Mouse (Mus musculus) frontal cortex, postnatal 14 days (tissue): ENCODE measurements at regions not wholly inside any gene's neighbourhood (a gene's known extent, or its start where the extent isn't known, plus 50 kb on each side); places are given as distances from the start of the nearest gene placed in this dataset.
A peak's percentile ranks its signal among the peaks of the same experiment; 100 is the strongest.

Experiments
- DNase-seq, 2 experiments: peaks; one replicate each; pipeline ENCODE4 v3.0.0; 2022; ENCODE audit warnings: low spot score in 2 of 2

- DNase-seq: no peak
These were observed 75.0 kb downstream of the Lbh start for GRCm38 (mm10) chr17:72993134-72993533.

- DNase-seq: no peak
These were observed 75.5 kb downstream of the Lbh start for GRCm38 (mm10) chr17:72993626-72994025.

DNA sequence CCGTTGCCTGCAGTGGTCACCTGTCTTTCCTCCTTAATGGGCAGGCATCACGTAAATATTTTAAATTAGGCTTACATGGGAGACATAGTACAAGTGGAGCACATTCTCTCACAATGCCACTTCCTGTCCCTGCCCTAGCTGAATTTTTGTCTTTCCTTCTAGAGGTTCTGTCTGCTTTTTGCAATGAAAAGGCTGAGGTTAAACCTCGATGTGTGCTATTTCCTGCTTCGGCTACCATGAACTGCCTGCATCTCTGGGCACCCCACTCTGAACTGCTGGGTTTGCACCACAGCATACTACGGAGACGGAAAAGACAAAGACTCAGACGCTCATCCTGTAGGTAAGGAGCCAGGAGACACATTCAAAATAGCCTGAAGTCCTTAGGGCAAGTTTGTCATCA, 78.4 kb downstream of the Lbh start:
- no peak for DNase-seq

GRCm38 (mm10) chr17:72997301-72997921, 79.3 kb downstream of the Lbh start:
- no peak for DNase-seq

DNA sequence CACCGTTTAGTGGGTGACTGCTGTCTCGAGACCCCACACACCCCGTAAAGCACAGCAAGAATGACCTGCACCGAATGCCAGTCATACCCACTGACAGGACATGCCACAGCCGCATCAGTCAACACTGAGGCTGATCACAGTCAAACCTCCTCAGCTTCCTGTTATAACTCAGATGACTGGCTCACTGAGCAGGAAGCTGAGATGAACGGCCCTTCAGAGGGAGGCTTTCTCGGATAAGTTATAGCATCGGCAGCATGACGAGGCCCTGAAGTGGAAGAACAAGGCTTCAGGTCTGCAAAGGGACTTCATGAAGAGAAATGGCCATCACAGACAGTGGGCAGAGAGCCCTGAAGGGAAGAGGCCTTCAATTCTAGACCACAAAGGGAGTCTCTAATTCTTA, 87.0 kb downstream of the Lbh start:
- DNase-seq: no peak

- DNase-seq: peak in 1 of 2 experiments; percentile 21
These were observed 90.8 kb downstream of the Lbh start for GRCm38 (mm10) chr17:73008901-73009300.

GRCm38 (mm10) chr17:73009962-73010361, 91.9 kb downstream of the Lbh start:
- DNase-seq: no peak

DNA sequence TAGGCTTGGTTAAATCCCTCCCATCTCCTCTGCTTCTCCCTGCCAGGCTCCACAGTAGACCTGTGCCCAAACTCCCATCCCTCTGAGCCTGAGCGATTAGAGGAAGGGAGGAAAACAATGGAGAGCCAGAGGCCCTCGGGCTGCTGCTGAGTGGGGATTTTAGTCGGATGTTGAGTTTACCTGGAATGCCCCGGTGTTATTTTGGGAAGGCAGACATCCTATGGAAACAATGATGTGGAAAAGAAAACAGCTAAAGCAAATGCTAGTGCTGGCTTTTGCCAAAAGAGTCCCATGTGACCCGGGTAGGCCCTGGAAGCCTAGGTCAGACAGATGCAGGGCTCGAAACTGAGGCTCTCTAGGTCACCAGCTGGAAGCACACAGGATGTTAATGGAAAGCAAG, 94.3 kb downstream of the Lbh start:
- no peak for DNase-seq

DNA sequence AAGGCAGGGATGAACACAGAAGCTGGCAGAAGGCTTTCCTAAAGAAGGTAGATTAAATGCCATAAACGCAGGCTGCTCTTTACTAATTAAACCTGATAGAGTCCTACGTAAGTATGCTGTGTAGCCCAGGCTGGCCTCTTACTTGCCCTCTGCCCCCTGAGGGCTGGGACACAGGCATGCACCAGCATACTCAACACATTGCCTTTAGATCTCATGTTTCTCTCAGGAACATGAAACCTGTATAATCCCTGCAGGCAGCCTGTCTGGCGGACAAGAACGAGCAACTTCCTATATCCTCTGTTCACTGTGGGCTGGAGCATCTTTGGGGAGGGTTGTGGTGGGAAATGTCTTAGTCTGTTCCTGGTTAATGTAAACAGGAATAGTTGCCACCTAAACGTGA, 94.8 kb upstream of the Lclat1 start:
- no peak for DNase-seq

DNA sequence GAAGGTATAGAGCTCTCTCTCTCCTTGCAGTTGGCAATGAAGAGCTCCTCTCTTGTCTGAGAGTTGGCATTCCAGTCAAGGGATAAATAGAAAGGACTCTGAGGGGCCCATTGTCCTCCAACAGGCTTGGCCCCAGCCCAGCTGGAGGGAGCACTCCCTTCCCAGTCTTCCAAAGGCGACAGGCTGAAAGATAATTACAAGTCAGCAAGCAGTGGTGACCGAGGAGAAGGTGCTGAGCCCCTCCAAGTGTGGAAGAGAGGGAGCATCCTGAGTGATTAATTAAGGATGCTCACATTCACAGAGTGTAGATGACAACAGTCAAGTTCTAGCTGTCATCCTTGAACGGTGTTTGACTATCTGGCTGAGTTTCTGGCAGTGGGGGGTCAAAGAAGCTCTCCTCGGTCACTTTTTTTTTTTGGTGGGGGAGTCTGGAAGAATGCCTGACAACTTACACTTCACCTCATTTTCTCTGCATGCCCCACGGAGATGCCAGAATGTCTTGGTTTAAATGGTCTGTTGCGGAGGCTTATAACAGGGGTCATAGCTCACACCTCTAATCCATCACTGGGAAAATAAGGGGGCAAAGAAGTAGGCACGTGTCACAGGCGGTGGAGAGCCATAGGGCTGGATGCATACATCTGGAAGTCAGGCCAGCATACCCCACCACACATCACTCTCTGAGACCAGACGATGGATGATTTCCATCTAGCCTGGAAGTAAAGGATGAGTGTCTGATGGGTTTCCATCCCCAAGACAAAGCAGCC, 93.5 kb upstream of the Lclat1 start:
- DNase-seq: no peak

GRCm38 (mm10) chr17:73017173-73017572, 90.6 kb upstream of the Lclat1 start:
- DNase-seq: no peak

GRCm38 (mm10) chr17:73022630-73023051, 85.1 kb upstream of the Lclat1 start:
- DNase-seq: no peak

DNA sequence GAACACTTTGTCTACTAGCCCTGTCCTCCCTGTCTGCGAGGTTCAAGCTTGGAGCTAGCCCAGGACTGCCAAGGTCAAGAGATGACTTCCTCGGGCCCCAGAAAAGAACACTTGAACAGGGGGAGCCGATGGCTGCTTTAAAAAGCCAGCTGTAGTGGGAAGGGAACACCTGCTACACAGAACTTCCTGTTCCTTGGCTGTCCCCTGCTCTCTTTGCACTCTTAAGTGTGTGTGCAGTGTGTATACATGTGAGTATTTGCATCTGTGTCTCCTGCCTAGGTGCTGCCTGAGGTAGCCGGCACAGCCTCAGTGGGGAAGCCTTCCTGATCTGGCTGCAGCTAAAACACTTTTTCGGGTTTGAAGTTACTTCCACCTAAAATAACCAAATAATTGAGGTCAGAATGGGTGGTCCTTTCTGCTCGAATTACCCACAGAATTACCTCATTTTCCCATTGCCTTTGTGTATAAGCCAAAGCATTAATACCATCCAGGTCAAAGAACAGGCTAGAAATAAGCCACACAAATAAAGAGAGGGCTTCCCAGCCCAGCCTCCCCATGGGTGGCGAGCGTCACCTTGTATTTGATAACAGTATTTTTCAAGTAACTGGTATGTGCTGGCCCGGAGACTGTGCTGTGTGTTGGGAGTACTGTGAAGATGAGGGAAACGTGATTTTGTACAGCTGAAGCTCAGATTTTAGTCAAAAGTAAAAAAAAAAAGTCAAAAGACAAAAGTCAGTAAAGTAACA, 84.2 kb upstream of the Lclat1 start:
- no peak for DNase-seq

- no peak for DNase-seq
These were observed 80.7 kb upstream of the Lclat1 start for GRCm38 (mm10) chr17:73027122-73027521.

DNA sequence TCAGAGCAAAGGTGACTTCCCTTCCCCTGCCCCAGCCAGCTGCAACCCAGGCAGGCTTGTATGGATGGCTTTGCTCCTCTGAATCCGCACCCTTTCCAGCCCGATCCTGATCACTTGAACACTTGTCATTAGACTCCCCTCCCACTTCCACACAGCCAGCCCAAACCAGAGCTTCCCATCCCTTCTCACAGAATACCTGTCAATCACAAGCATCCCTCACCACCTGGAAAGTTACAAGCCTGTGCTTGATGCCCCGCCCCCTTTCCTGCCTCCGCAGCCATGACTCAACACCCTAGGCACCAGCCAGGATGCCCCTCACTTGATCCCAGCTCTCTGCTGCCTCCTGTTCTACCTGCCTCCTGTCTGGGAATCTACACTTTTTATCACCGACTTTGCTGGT, 76.0 kb upstream of the Lclat1 start:
- DNase-seq: no peak

DNA sequence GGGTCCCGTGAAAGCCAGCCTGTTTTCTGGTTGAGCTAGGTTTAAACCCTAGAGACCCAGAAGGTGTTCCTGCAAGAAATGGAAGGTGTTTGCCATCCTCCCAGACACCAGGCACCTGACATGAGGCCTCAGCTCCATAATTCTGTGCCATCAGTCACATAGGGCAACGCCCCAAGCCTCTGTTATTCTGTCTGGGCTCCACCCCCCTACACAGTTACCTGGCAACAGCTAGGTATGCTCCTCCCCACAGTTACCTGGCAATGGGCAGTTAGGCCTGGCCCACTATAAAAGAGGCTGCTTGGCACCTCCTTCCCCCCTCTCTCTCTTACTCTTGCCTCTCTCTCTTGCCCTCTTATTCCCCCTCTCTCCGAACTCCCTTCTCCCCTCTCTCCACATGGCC, 75.5 kb upstream of the Lclat1 start:
- no peak for DNase-seq

DNA sequence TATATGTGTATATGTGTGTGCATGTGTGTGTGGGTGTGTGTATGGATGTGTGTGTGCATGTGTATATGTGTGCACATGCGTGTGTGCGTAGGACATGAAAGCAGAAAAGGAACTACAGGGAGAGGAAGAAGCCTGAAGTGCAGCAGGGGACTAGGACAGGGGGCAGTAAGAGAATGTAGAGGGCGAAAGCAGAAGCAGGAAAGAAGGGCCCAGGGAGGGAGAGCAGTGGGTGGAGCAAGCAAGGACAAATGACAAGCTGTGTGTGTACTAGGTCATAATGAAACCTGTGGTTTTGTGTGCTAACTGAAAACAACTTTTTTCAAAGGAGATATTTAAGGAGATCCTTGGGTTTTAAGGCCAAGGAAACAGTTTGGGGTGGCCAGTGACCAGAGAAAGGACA, 73.4 kb upstream of the Lclat1 start:
- no peak for DNase-seq

- DNase-seq: no peak
These were observed 72.8 kb upstream of the Lclat1 start for GRCm38 (mm10) chr17:73034981-73035481.

DNA sequence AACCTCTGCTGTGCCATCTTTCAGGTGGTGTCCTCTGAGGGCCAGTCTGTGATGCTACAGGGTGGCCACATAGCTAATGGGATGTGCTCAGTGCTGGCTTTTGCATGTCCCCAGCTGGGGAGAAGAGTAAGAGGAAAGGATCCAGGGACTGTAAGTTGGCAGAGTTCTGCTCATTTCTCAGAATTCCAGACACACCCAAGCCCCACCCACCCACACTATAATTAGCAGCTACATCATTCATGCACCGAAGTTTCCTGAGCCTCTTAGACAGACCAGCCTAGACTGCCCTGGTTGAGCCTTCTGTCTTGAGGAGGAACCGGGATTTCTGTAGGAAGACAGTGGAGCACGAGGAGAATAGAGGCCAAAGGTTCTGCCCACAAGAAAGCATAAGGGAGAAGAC, 70.9 kb upstream of the Lclat1 start:
- no peak for DNase-seq

DNA sequence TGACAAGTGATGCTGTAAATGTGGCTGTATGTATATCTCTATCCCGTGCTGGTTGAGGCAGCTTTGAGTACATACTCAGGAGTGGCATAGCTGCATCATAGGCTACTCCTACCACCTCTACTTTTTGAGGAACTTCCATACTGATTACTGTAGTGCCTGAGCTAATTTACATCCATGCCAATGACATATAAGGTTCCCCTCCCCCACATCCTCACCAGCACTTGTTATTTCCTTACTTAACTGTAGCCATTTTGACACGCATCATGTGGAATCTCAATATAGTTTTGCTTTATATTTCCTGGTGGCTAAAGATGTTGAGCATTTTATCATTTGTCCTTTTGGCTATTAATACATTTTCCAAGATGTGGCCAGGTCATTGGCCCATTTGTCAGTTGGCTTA, 69.2 kb upstream of the Lclat1 start:
- no peak for DNase-seq

DNA sequence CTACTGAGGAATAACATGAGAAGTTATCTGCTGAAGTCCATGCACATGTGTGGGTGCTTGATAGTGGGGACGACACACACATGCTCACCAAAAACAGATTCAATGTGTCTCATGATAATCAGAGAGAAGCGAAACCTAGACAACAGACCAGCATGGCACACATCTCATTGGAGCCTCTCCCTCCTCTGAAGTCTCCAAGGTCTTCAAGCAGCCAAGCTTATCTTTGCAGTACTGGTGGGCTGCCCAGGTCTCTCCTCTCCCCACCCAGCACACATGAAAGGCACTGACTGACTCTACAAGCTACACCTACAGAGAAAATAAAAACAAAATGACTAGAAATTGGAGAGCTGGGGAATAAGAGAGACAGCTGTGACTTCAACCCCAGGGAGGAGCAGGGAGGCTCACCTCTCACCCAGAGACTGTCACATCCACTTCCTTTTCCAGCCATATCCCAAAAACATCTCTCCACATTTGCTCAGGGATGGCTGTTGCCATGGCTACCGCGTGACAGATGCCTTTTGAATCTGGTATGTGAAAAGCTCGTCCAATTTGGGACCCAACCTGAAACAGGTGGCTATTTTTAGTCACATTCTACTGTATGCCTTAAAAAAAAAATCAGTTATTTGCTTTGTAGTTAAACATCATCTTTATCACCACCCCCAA, 62.7 kb upstream of the Lclat1 start:
- DNase-seq: peak; percentile 26 to 35

DNA sequence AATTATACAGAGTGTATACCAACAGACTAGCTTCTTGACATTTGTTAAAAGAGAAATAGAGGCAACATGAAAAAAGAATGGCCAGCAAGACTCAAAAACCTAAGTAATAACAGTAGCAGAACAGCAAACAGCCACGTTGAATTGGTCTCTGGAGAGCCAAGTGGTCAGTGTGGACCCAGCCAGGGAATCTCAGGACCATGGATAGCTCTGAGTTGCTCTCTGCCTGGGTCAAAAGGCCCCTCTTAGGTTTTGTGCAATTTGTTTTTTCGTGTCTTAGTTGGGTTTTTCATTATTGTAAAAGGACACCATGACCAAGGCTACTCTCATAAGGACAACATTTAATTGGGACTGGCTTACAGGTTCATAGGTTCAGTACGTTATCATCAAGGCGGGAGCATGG, 60.8 kb upstream of the Lclat1 start:
- DNase-seq: no peak
